Mouse (Mus musculus) ES-CJ7 (cell line): ENCODE results near the gene Cblb.

Experiments
- DNase-seq: peaks from one replicate; pipeline ENCODE4 v3.0.0; 2011; ENCODE audit warnings: low read depth, low spot score

The Cblb gene

GRCm38 (mm10) chr16:52031091-52031689, at the start of gene Cblb:
TSS of gene Cblb (plus strand) at chr16:52031225.
- DNase-seq = peak; percentile 93

DNA sequence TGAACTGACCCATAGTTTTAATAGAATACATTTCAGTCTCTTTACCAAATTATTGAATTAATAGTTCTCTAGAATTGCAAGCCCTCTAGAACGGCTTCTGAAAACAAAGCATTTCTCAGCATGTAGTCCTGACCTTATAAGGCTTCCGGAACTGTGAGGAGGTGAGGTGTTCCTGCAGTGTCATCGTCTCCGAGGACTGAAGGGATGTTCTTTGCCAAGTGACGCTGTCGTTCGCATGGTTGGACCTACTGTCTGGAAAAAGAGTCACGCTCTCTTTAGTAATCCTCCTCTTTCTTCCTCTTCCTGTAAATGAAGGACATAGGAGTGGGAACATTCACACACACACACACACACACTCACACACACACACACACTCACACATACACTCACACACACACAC, 45.6 kb upstream of the Cblb start:
- DNase-seq = no peak

GRCm38 (mm10) chr16:51986207-51986606, 44.8 kb upstream of the Cblb start:
- no peak for DNase-seq

- no peak for DNase-seq
Observed at GRCm38 (mm10) chr16:51987085-51987620, 43.9 kb upstream of the Cblb start.

- DNase-seq = no peak
Observed at GRCm38 (mm10) chr16:51988027-51988426, 43.0 kb upstream of the Cblb start.

DNA sequence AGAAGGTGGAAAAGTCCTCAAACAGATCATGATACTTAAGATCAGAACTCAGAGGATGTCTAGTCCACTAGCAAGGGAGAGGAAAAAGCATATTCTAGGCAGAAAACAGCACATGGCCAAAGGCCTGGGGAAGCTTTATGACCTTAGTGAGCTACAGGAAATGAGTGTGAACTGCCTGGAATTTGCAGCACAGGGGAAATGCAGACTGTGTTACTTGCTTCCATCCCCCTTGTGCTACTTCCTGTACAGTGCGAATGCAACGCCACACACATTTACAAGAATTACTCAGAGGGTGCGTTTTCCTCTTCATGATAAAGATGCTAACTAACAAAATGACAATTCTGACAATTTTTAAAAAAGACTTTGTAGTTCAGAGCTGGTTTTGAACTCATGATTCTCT, 41.8 kb upstream of the Cblb start:
- no peak for DNase-seq

DNA sequence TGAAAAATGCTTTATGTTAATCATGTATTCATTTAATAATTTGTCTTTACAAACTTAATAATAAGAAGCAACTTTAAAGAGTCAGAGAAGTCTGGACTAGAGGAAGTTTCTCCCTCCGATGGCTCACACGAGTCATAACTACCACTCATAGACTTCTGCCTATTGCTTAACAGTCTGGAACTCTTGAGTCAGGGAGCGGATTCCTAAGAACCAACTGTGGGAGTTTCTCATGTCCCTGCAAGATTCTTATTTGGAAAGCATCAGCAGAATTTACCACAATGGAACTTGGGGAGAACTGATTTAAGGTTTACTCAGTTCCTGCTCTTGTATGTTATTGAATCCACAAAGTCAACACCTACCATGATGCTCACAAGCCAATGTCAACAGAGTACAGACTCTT, 31.0 kb upstream of the Cblb start:
- no peak for DNase-seq

DNA sequence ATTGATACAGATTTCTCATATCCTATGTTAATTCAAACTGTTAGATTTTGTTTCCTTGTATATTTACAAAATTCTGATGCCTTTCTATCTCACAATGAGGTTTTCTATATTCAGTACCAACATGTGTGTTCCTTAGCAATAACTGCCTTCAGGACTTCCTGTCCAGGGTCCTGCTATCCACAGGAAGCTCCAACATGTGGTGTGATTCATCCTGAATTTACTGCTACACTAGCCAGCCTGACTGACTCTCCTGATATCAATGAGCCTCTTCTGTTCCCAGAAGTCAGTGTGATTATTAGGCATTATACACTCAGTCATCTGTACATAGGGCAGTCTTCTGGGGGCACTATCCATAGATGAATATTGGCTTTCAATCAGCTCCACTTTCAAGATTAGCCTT, 30.2 kb upstream of the Cblb start:
- no peak for DNase-seq

DNA sequence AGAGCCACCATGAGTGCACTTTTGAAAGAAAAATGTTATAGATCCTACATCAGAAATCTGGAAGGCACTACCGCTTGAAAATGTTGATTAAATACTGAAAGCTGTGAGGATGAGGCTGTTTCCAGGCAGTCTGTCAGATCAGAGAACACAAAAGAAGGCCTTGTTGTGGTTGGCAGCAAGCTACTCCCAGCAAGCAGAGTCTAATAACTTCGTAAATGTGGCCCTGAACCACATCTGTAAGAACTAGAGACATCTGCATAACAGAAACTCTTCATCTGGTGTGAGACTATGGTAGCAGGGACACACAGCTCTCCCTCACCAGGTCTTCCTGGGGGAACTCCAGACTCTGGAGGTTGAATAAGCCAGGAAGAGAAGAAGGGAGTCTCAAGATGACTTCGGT, 24.0 kb upstream of the Cblb start:
- no peak for DNase-seq

DNA sequence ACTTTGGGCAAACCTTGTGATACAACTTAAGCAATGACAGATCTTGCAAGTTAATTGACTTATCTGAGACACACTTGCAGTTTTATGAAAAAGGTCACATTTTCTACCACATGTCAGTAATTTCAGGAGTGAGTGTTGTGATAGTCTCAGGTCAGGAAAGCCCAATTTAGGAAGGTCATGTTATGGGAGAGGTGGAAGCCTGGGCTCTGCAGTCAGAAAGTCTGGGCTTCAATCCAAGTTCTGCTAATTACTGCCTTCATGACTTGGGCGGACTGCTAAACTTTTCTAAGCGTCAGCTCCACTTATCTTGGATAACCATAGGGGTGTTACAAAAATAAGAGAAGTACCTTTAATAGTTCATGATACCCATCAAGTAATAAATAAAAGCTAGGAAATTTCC, 22.6 kb upstream of the Cblb start:
- DNase-seq = no peak

- DNase-seq = no peak
Observed at GRCm38 (mm10) chr16:52009421-52009820, 21.6 kb upstream of the Cblb start.

DNA sequence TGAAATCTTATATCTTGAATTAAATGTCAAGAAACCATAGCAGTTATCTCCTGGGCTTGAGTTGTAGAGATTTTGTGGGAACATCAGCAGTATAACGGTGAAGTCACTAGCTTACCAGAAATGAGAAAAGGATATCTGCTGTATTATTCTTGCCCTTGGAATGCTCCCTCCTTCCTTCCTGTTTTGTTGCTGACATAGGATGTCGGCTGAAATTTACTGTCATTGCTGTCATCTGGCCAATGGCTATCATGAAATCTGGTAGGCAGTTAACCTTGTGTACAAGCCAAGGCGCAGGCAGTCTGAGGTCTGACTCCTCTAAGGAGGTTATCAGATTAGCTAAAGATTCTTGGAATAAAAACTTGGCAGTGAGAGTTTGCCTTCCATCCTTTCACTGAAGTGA, 18.0 kb upstream of the Cblb start:
- no peak for DNase-seq

GRCm38 (mm10) chr16:52013812-52014211, 17.2 kb upstream of the Cblb start:
- DNase-seq = no peak

- no peak for DNase-seq
Observed at GRCm38 (mm10) chr16:52023417-52023816, 7.6 kb upstream of the Cblb start.

DNA sequence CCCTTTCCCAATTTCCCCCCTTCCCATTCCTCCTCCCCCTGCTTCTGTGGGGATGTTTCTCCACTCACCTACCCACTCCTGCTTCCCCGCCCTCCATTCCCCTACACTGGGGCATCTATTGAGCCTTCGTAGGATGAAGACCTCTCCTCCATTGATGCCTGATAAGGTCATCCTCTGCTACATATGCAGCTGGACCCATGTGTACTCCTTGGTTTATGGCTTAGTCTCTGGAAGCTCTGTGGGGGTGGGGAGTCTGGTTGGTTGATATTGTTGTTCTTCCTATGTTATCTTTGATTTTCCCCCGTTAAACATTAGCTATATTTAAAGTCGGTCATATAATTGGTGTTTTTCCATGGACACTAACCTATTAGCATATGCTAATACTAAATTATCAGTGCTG, 3.7 kb upstream of the Cblb start:
- DNase-seq = no peak

- no peak for DNase-seq
Observed at GRCm38 (mm10) chr16:52029001-52029400, 2.0 kb upstream of the Cblb start.

- DNase-seq = peak; percentile 29
Observed at GRCm38 (mm10) chr16:52031712-52032251, 757 bp downstream of the Cblb start.

DNA sequence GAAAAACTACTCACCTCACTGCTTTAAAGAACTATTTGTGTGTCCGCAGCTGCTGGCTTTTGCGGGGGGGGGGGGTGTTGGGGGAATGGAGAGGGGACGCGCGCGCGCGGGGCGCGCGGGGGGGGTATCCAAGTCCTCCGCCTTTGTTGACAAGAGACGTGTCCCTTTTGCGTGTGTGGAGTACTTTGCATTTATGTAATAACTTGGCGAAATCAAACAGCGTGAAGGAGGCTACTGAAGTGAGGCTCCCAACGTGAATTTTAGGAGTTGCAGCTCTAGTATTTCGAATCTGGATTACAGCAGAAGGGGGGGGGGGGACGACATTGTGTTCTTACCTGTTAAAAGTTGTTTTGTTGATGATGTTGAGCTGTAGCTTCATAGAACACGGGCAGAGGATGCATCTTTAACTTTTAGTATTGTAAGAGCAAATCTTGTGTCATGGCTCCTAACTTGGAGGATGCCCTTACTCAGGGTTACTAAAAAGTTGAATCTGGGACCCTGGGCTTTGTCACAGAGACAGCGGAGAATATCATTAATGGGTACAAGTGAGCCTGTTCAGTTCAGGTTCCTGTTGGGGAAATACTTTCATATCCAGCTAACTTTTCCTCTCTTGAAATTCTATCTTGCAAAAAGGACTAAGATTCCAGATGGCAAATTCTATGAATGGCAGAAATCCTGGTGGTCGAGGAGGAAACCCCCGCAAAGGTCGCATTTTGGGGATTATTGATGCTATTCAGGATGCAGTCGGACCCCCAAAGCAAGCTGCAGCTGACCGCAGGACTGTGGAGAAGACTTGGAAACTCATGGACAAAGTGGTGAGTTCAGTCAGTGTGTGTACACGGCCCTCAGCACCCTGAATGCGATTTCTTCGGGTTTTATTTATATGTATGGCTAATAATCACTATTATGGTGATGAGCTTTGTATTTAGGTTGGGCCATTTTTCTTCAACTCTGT, 1.6 kb downstream of the Cblb start:
- DNase-seq = no peak

DNA sequence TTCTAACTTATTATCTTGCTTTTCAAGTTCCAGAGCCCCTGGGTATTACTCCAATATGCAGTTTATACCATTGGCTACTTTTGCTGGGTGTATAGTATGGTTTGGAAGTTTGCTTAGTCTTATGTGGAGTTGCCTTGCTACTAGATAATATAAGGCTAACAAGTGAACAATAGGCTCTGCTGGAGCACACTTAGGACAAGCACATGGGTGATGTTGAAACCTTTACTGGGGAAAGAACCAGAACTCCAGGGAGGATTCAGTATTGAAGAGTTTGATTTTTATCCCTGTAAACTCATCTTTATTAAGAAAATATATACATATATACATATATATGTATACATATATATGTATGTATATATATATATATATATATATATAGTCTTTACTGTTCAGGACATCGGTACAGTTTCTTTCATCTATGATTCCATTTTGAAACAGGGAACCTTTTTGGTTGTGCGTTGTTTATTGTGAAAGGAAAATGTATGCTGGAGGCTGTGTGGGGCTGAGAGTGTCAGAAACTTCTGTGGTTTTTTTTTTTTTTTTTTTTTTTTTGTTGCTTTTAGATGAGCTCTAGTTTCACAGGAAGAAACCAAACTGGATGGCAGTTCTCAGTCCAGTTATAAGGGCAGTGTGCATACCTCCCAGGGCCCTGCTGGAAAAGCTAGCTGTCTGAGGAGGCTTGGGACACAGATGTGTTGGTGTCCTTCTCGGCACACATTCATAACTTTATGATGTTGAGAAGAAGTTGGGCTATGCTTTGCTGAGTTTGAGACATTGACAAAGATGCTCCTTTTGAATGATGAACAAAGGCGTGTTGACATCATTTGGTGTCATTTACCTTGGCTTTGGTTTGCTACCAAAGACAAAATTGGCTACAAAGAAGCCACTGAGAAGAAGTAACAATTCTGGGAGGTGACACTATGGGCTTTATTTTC, 2.6 kb downstream of the Cblb start:
- no peak for DNase-seq

GRCm38 (mm10) chr16:52034356-52034755, 3.3 kb downstream of the Cblb start:
- DNase-seq = no peak

DNA sequence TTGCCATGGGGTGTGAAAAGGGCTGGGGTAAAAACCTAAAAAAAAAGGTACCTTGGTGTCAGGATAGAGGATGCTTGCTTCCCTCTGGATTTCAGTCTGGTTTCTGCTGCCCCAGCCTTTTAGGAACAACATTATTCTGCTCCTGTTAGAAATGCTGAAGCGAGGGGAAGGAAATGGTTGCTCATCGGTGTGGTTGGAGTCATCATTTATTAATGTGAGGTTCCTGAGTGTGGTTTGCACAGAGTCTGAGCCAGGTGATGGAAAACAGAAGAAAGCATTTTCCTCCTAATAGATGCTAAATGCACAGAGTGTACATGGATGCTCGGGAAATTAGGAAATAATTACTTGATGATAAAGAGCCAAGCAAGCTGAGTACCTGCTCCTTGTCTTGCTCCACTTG, 5.3 kb downstream of the Cblb start:
- DNase-seq = no peak
